Mouse (Mus musculus) ES-E14 (cell line): ENCODE measurements around the gene Fpgs. TPM values are rescaled to one million over a fixed set of nuclear protein-coding genes. Genes with fewer than 3 reads are reported as not detected.
A peak's percentile ranks its signal among the peaks of the same experiment; 100 is the strongest.

Source experiments
- DNase-seq: peaks from one replicate; pipeline ENCODE4 v3.0.0-alpha.2; 2013; ENCODE audit warnings: low read depth, low spot score
- H3K27ac ChIP-seq: 2 replicates; pipeline ENCODE4 v1.5.1; 2012; ENCODE audit warnings: low read depth, mild to moderate bottlenecking, low read length, moderate library complexity, mixed read lengths; ENCODE audit not compliant: poor library complexity, insufficient read depth, severe bottlenecking
- H3K36me3 ChIP-seq: 2 replicates; pipeline ENCODE4 v1.6.1; 2012; ENCODE audit warnings: mild to moderate bottlenecking, low read length, moderate library complexity, mixed read lengths; ENCODE audit not compliant: control insufficient read depth, poor library complexity, insufficient read depth, severe bottlenecking
- H3K4me1 ChIP-seq, 2 experiments: fragments of 150-350 bp in 1 of 2; sonication (generic) in 1 of 2; 2 replicates each; pipeline ENCODE4 v1.6.1; 2012; ENCODE audit warnings: low read length in 2 of 2, mild to moderate bottlenecking in 1 of 2, mixed read lengths in 1 of 2; ENCODE audit not compliant: control insufficient read depth in 2 of 2, insufficient read depth in 2 of 2, poor library complexity in 1 of 2
- H3K4me3 ChIP-seq, 2 experiments: fragments of 150-350 bp in 1 of 2; sonication (generic) in 1 of 2; 2 replicates each; pipeline ENCODE4 v1.5.1; 2012; ENCODE audit warnings: low read length in 2 of 2, low read depth in 1 of 2, mild to moderate bottlenecking in 1 of 2, mixed read lengths in 1 of 2; ENCODE audit not compliant: insufficient read depth in 1 of 2, poor library complexity in 1 of 2, severe bottlenecking in 1 of 2
- H3K9ac ChIP-seq: 2 replicates; pipeline ENCODE4 v1.6.1; 2012; ENCODE audit warnings: low read depth, mild to moderate bottlenecking, low read length, mixed read lengths; ENCODE audit not compliant: poor library complexity, insufficient read depth, severe bottlenecking
- H3K9me3 ChIP-seq: fragments of 150-350 bp; sonication (generic); 2 replicates; pipeline ENCODE4 v1.6.1; 2012; ENCODE audit warnings: low read depth, mild to moderate bottlenecking, low read length; ENCODE audit not compliant: control insufficient read depth, insufficient read depth
- CHD2 ChIP-seq: IDR thresholded peaks from 2 replicates; pipeline ENCODE4 v1.6.1; 2014; ENCODE audit warnings: mild to moderate bottlenecking, low read depth, low read length, inconsistent platforms
- HCFC1 ChIP-seq: IDR thresholded peaks from 2 replicates; pipeline ENCODE4 v1.6.1; 2012; ENCODE audit warnings: low read length, inconsistent platforms, borderline replicate concordance; ENCODE audit not compliant: insufficient read depth
- MAFK ChIP-seq: IDR thresholded peaks from 2 replicates; pipeline ENCODE4 v1.6.1; 2014; ENCODE audit warnings: mild to moderate bottlenecking, low read depth, low read length, inconsistent platforms; ENCODE audit not compliant: insufficient read depth
- ZC3H11A ChIP-seq: IDR thresholded peaks from 2 replicates; pipeline ENCODE4 v1.6.1; 2012; ENCODE audit warnings: low read depth, mild to moderate bottlenecking, inconsistent platforms, low read length, borderline replicate concordance
- ZNF384 ChIP-seq: IDR thresholded peaks from 2 replicates; pipeline ENCODE4 v1.6.1; 2012; ENCODE audit warnings: low read depth, low read length, inconsistent platforms
- in situ Hi-C, 2 experiments: fragments of 600-800 bp; cut with MboI; formaldehyde crosslinking; loops; one replicate each; pipeline ENCODE4 v1.15.1; 2025; ENCODE audit warnings: low sequenced_read_pairs in 2 of 2, inconsistent platforms in 1 of 2; ENCODE audit not compliant: unreplicated experiment in 2 of 2
- total RNA-seq: library from RNA; depleted of rRNA; stranded (reverse); fragments of 300-350 nt; gene quantifications from 2 replicates; pipeline ENCODE4 v1.2.3, GENCODE M21; 2012

Gene Fpgs
- total RNA-seq, 1 experiment, result 61.2 TPM

DNA sequence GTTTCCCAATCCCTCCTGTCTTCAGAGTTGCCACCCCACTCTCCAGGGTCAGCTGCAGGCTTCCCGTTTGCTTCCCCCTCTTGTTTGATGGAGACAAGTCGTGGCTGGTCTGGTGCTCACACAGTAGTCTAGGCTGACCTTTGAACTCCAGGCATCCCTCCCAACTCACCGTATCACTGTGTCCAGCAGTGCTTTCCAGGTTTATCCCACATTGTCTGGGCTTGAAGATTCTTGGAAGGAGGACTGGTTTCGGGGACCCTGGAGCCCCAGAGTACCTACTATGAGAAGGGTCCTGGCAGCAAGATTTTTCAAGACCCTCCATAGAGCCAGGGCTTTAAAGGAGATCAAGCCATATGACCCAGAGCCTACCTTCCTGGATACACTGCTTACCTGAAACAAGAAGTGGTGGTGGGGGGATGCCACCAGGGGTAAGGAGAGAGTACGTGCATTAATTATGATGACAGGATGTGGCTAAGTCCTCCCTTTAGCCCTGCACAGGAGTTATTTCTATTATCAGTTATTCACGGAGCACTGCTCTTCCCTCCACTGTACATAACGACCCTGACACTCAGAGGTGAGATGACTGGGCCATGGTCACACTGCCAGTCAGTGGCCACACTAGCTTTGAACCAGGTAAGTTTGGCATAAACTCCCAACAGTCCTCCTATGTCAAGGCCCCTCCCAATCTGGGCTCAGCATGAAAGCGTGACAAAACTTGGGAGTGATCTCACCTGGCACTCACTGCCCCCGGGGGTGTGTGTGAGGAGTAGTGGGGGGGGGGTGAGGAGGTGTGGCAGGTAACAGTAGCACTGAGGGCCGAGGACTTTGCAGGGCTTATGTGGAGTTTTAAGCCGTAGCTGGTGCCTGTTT, 10.4 kb upstream of the Fpgs start:
- TF ChIP-seq HCFC1, result no peak
- no peak for TF ChIP-seq ZNF384
- DNase-seq, result no peak
- H3K9me3 ChIP-seq, result no peaks in the 10 kb centered on the region
- H3K9ac ChIP-seq, result peak overlapping the region; percentile 74
- H3K4me3 ChIP-seq, result no peak overlapping the region
- peaks cover 16% of the 10 kb centered on the region for H3K36me3 ChIP-seq
- in situ Hi-C loops, result no loop called here
- peaks cover 5 to 17% of the 10 kb centered on the region in 2 experiments; a peak in 3 of 4 replicates for H3K4me1 ChIP-seq
- peak overlapping the region; percentile 57; the same call in 1 of the 2 replicates for H3K27ac ChIP-seq

DNA sequence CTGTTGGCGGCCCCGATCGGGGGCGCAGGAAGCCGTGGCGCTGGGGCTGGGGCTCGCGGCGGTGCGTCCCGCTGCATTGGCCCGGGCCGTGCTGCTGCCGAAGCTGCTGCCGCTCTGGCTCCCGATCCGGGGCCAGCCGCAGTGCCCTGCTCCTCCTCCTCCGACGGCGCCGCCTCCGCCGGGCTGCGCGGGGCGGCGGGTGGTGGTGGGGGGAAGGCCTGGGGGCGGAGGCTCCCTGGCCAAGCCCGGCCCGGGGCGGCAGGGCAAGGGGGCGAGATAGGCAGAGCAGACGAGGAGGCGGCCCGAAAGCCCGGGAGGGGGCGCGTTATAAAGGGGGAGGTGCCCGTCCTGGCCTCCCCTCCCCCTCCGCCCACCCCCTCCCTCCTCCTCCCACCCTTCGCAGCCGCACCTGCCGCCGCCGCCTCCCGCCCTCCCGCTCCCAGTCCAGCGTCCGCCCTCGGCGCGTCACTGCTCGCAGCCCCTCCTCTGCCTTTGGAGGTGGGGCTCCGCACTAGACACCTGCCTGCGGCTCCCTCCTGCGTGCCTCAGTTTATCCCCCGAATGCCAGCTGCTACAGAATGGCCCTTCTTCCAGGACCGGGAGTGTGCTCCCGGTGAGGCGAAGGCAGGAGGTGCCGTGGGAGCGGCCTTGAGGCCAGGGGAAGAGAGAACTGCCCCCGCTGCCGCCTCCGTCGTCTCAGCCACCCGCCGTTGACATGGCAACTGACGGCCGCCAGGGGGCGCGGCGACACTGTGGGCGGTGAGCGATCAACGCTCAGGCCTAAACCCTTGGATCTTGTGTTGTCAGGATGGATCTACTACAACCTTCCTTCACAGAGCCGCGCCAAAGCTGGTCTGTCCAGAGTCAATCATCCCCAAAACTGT, 9.2 kb upstream of the Fpgs start, which contains the start of gene Cdk9:
Gene Cdk9, minus strand, starts transcription at position 143 of the 884 bp plus-strand sequence.
- H3K4me1 ChIP-seq, result peaks cover 5 to 19% of the 10 kb centered on the region in 2 experiments; a peak in 3 of 4 replicates
- in situ Hi-C loops, result no loop called here

DNA sequence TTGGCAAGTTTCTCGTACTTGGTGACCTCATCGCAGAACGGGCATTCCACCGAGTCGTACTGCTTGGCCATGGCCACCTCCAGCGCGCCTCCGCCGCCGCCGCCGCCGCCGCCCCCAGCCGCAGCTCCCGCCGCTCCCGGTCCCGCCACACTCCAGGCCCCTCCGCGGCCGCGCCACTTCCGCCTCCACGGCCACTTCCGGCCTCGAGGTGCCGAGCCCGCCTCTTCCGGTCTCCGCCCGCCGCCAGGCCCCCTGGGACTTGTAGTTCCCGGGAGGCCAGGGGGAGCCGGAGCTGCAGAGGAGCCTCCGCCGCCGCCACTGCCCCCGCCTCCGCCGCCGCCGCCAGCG, 8.6 kb upstream of the Fpgs start:
- Histone ChIP-seq H3K27ac (peak overlapping the region; percentile 87), H3K9me3 (no peaks in the 10 kb centered on the region), H3K4me1 (peaks cover 5 to 19% of the 10 kb centered on the region in 2 experiments; a peak in 3 of 4 replicates), H3K36me3 (peaks cover 32% of the 10 kb centered on the region), H3K9ac (peak overlapping the region; percentile 97), H3K4me3 (peak overlapping the region; percentile 95 to 99)
- peak; percentile 93 for TF ChIP-seq HCFC1
- no peak for TF ChIP-seq ZNF384
- peak; percentile 83 for DNase-seq
- in situ Hi-C loops, result no loop called here

More for the DNA sequence above, 9.2 kb upstream of the Fpgs start, which contains the start of gene Cdk9:
- TF ChIP-seq HCFC1, result peak; percentile 52; the same call in 1 of the 2 replicates
- TF ChIP-seq ZNF384, result no peak
- Histone ChIP-seq H3K4me3 (peak within 1 kb of the TSS; percentile 95 to 99), H3K27ac (peak within 1 kb of the TSS; percentile 87), H3K9ac (peak within 1 kb of the TSS; percentile 97), H3K36me3 (peaks cover 26% of the 10 kb centered on the region), H3K9me3 (no peaks in the 10 kb centered on the region)
- DNase-seq, result peak; percentile 73

DNA sequence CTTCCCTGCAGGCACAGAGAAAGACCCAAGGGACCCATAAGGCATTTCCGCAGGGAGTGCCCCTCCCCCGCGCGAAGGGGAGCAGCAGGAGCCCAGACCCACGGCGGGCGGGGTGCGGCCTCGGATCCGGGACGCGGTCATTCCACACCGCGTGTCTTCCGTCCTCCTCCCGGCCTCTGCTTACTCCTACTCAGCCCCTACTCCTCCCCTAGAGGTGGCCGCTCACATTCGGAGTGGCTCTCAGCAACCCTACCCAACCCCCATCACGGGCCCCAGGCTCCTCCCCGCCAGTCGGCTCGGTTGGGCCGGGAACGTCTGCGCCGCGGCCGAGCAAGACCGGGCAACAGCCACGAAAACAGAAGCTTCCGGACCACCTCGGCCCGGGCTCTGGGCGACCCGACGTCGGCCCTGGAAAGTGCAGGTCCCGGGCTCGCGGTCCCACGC, 8.2 kb upstream of the Fpgs start:
- no peaks in the 10 kb centered on the region for H3K9me3 ChIP-seq
- H3K36me3 ChIP-seq, result peaks cover 35% of the 10 kb centered on the region
- H3K4me3 ChIP-seq, result peak overlapping the region; percentile 95 to 99
- peaks cover 5 to 19% of the 10 kb centered on the region in 2 experiments; a peak in 3 of 4 replicates for H3K4me1 ChIP-seq
- TF ChIP-seq ZC3H11A, result no peak
- TF ChIP-seq MAFK, result no peak
- TF ChIP-seq HCFC1, result no peak
- TF ChIP-seq ZNF384, result no peak
- no peak for TF ChIP-seq CHD2
- no peak for DNase-seq
- H3K9ac ChIP-seq, result peak overlapping the region; percentile 97
- H3K27ac ChIP-seq, result peak overlapping the region; percentile 87
- in situ Hi-C loops, result no loop called here
